8 mouse cellular contexts compared by ENCODE assay signal in genomic region chr6:35538757-35539303, GRCm38 (mm10). TPM values are rescaled to one million over a fixed set of nuclear protein-coding genes. Genes with fewer than 3 reads are reported as not detected.
A peak's percentile ranks its signal among the peaks of the same experiment; 100 is the strongest.
DNase-seq lines count a peak whose midpoint lies in the region; ATAC-seq and TF ChIP-seq lines count a peak whose summit lies in the region.

No protein-coding gene starts in this region.

- 1% methylated on average over 21 of the region's 21 CpGs for WGBS in spleen, adult 2 months
- WGBS in heart, embryonic 14.5 days = 3% methylated on average over 21 of the region's 21 CpGs
- WGBS in liver, postnatal 0 days (ENCODE audit: insufficient replicate concordance) = 2% methylated on average over 21 of the region's 21 CpGs

- peak; percentile 4 for DNase-seq in cerebellum, adult 11-12 months
- no peak for DNase-seq in cerebellum, postnatal 14 days
- peak; percentile 14 to 31 for DNase-seq in spleen, adult 2 months (ENCODE audit: low read depth in 1 of 2, low spot score in 2 of 2)
- DNase-seq in spleen, adult 12 weeks (ENCODE audit: low spot score) = no peak
- DNase-seq in liver, postnatal 0 days = no peak
- DNase-seq in adrenal gland, postnatal 10 days = no peak
- DNase-seq in gastrocnemius, postnatal 14 days = no peak

- peak overlapping the region; percentile 98 for H3K4me3 ChIP-seq in spleen, adult 2 months (ENCODE audit: extremely low read depth, insufficient read depth, insufficient read length)
- peak overlapping the region; percentile 78 to 100 for H3K4me3 ChIP-seq in heart, embryonic 14.5 days (ENCODE audit: control insufficient read depth in 1 of 2, insufficient read depth in 1 of 2, low read depth in 1 of 2, low read length in 2 of 2)
- H3K4me3 ChIP-seq in liver, postnatal 0 days (ENCODE audit: low read depth, low read length) = peak overlapping the region; percentile 100

- peak overlapping the region; percentile 86 for H3K4me2 ChIP-seq in heart, embryonic 14.5 days (ENCODE audit: low read length)
- H3K4me2 ChIP-seq in liver, postnatal 0 days (ENCODE audit: low read depth, low read length) = peak overlapping the region; percentile 85

- no peak for TF ChIP-seq EP300 in liver, postnatal 0 days (IDR thresholded peaks at IDR 0.05; ENCODE audit: low read depth)

- H3K4me1 ChIP-seq in spleen, adult 2 months (ENCODE audit: control insufficient read depth, insufficient read depth, insufficient read length) = peaks cover 11% of the 10 kb centered on the region
- peaks cover 0 to 12% of the 10 kb centered on the region in 2 experiments; a peak in 2 of 4 replicates for H3K4me1 ChIP-seq in heart, embryonic 14.5 days (ENCODE audit: control insufficient read depth in 2 of 2, insufficient read depth in 2 of 2, low read length in 2 of 2)
- H3K4me1 ChIP-seq in liver, postnatal 0 days (ENCODE audit: insufficient read depth) = peaks cover 6% of the 10 kb centered on the region

- no peaks in the 10 kb centered on the region for H3K9me3 ChIP-seq in heart, embryonic 14.5 days (ENCODE audit: control insufficient read depth, low read length)
- no peaks in the 10 kb centered on the region for H3K9me3 ChIP-seq in liver, postnatal 0 days (ENCODE audit: low read length)

- H3K27ac ChIP-seq in spleen, adult 2 months (ENCODE audit: insufficient read depth, low read length) = peak overlapping the region; percentile 91
- H3K27ac ChIP-seq in heart, embryonic 14.5 days (replicated peaks in 1 of 2; ENCODE audit: control insufficient read depth in 1 of 2, insufficient read depth in 1 of 2, low read depth in 2 of 2, low read length in 2 of 2) = peak overlapping the region in 1 of 2 experiments; percentile 86
- H3K27ac ChIP-seq in liver, postnatal 0 days (ENCODE audit: low read depth) = peak overlapping the region; percentile 94

- H3K9ac ChIP-seq in heart, embryonic 14.5 days (ENCODE audit: low read length) = peak overlapping the region; percentile 97
- peak overlapping the region; percentile 99 for H3K9ac ChIP-seq in liver, postnatal 0 days (replicated peaks)

- TF ChIP-seq POLR2A in spleen, adult 2 months (IDR thresholded peaks at IDR 0.05; ENCODE audit: low read depth, low read length) = no peak

- no peak for TF ChIP-seq CTCF in spleen, adult 2 months (IDR thresholded peaks at IDR 0.05; ENCODE audit: extremely low read depth, insufficient read depth, insufficient read length, insufficient replicate concordance)
- no peak for TF ChIP-seq CTCF in liver, postnatal 0 days (IDR thresholded peaks at IDR 0.05; ENCODE audit: low read depth)

- H3K27me3 ChIP-seq in spleen, adult 2 months (ENCODE audit: control insufficient read depth, insufficient read depth, low read length) = no peaks in the 10 kb centered on the region
- H3K27me3 ChIP-seq in heart, embryonic 14.5 days (ENCODE audit: control insufficient read depth, insufficient read depth, low read length) = no peaks in the 10 kb centered on the region
- H3K27me3 ChIP-seq in liver, postnatal 0 days (ENCODE audit: insufficient read depth, low read length) = no peaks in the 10 kb centered on the region

- H3K36me3 ChIP-seq in spleen, adult 2 months (ENCODE audit: control insufficient read depth, insufficient read depth, low read length) = no peaks in the 10 kb centered on the region
- 0 out of 2 replicates have a peak, but pooled peaks cover 4% of the 10 kb centered on the region for H3K36me3 ChIP-seq in heart, embryonic 14.5 days (ENCODE audit: control insufficient read depth, insufficient read depth, low read length)
- H3K36me3 ChIP-seq in liver, postnatal 0 days (replicated peaks; ENCODE audit: insufficient read depth, low read length) = no peaks in the 10 kb centered on the region

- intact Hi-C loops in gastrocnemius, postnatal 14 days (cut with DNase I; ENCODE audit: low total_unique reads) = no loop called here

- ATAC-seq in heart, embryonic 14.5 days (ENCODE audit: insufficient number of reproducible peaks, insufficient read depth, low FRiP score, low read depth) = no peak
- no peak for ATAC-seq in liver, postnatal 0 days

RNA-seq across cellular contexts. Expression of gene Mtpn, which starts 0.9 kb away (rescaled TPM):
- polyA plus RNA-seq in spleen, adult 2 months (2012; rRNA removed) = 63.4 and 67.1 TPM in 2 replicates
- 81.3 and 83.5 TPM in 2 replicates for polyA plus RNA-seq in heart, embryonic 14.5 days (2014; fragmentation: Nextera tagmentation; extraction: Ambion mirVana)
- polyA plus RNA-seq in liver, postnatal 0 days (2015; fragmentation: Nextera tagmentation; extraction: Ambion mirVana) = 34.5 and 40.4 TPM in 2 replicates
- total RNA-seq in adrenal gland, postnatal 10 days (2021) = 100 to 1,000 TPM; 103 to 106 TPM
- 10 to 100 TPM; 30.0 to 37.1 TPM for total RNA-seq in gastrocnemius, postnatal 14 days (2021)

Comparison
In these comparisons a context has a peak if more than half of its experiments do, and no peak if none do; other contexts are left out.
1. DNase-seq: peak in cerebellum, adult 11-12 months (single experiment) and spleen, adult 2 months (2 of 2); none in cerebellum, postnatal 14 days (0 of 2), spleen, adult 12 weeks (single experiment), liver, postnatal 0 days (single experiment), adrenal gland, postnatal 10 days (single experiment) and gastrocnemius, postnatal 14 days (single experiment).
2. Peak in every context shown above with its lines, with median percentiles within 50 percentile points of each other: H3K4me3 ChIP-seq.